Mouse (Mus musculus): Measurements from ENCODE around the gene Prkab1.

- TF ChIP-seq CTCF (IDR thresholded peaks at IDR 0.05; ENCODE audit: insufficient read depth, low read depth, low read length) (no peak), POLR2A (IDR thresholded peaks at IDR 0.05; ENCODE audit: insufficient read depth, low read depth, low read length) (no peak)
Observed at GRCm38 (mm10) chr5:116022131-116022530, 2.2 kb downstream of the Prkab1 start.
